Comparison of ENCODE assay signal across 27 mouse cellular contexts in the genomic region with DNA sequence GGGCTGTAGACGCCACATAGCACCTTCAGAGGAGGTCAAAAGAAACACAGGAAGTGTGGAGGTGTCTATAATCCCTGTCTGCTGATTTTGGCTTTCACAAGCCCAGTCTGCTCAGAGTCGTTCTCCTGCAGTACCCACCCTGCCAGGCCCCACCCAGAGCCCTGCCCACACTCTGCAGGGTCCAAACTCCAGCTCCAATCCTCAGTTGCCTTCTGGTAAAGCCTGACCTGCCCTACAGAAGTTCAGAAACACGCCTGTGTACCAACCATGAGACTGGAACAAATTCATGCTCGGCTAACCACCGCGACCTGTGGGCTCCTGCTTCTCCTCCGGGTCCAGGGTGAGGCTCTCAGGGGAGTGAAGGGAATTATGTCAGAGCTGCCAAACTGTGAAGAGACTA. TPM values are rescaled to one million over a fixed set of nuclear protein-coding genes. Genes with fewer than 3 reads are reported as not detected.
DNase-seq lines count a peak whose midpoint lies in the region; ATAC-seq and TF ChIP-seq lines count a peak whose summit lies in the region.
"Had no signal": no experiment of that assay in that cellular context is flagged by ENCODE, and none has a peak within 500 bp of the region (broad histone marks: within the 10 kb centered on the region; RNA-seq: fewer than 3 reads in every experiment).

Ces2h (plus strand) TSS at position 268 of the 400 bp plus-strand sequence.

- peak within 1 kb of the TSS; percentile 85 for H3K27ac ChIP-seq in kidney, adult 2 months (ENCODE audit: insufficient read depth, low read depth, low read length)
- H3K27ac ChIP-seq in small intestine, adult 2 months (ENCODE audit: insufficient read depth, low read depth, low read length), result peak within 1 kb of the TSS; percentile 86
- H3K27ac ChIP-seq in forebrain, embryonic 15.5 days (replicated peaks), result no peak within 1 kb of the TSS
- H3K27ac ChIP-seq: forebrain, embryonic 13.5 days; heart, embryonic 15.5 days; hindbrain, embryonic 10.5 days; hindbrain, postnatal 0 days; left cerebral cortex, adult 2 months; limb, embryonic 10.5 days; liver, embryonic 14.5 days; midbrain, embryonic 13.5 days; neural tube, embryonic 13.5 days had no signal

- H3K4me1 ChIP-seq in kidney, adult 2 months (ENCODE audit: control insufficient read depth, insufficient read depth, low read length), result peaks cover 20% of the 10 kb centered on the region; the same call in 1 of the 2 replicates
- peaks cover 17% of the 10 kb centered on the region; the same call in 1 of the 2 replicates for H3K4me1 ChIP-seq in small intestine, adult 2 months (ENCODE audit: control insufficient read depth, insufficient read depth, insufficient read length, low read length)
- no peaks in the 10 kb centered on the region for H3K4me1 ChIP-seq in forebrain, embryonic 15.5 days
- H3K4me1 ChIP-seq: forebrain, embryonic 13.5 days; heart, embryonic 15.5 days; hindbrain, embryonic 10.5 days; limb, embryonic 10.5 days; midbrain, embryonic 13.5 days; neural tube, embryonic 13.5 days had no signal

- H3K36me3 ChIP-seq in kidney, adult 2 months (ENCODE audit: control insufficient read depth, insufficient read depth, low read length), result no peaks in the 10 kb centered on the region
- H3K36me3 ChIP-seq in small intestine, adult 2 months (ENCODE audit: control insufficient read depth, insufficient read depth, low read length), result no peaks in the 10 kb centered on the region
- H3K36me3 ChIP-seq in forebrain, embryonic 15.5 days, result no peaks in the 10 kb centered on the region
- H3K36me3 ChIP-seq: G1E; heart, embryonic 15.5 days; hindbrain, embryonic 10.5 days; limb, embryonic 10.5 days; midbrain, embryonic 13.5 days; neural tube, embryonic 13.5 days had no signal

- peak; percentile 58 for DNase-seq in heart, adult 11 months
- DNase-seq in heart, postnatal 10 days, result no peak
- peak; percentile 94 for DNase-seq in kidney, adult 2 months
- DNase-seq in kidney, postnatal 14 days, result peak; percentile 81
- no peak for DNase-seq in cerebellum, adult 11-12 months
- DNase-seq in layer of hippocampus, postnatal 36 days, result no peak
- DNase-seq: adrenal gland, postnatal 25 days; cerebellum, adult 18-20 months; gastrocnemius, postnatal 25 days had no signal

- intact Hi-C loops in heart, postnatal 10 days (cut with DNase I), result no loop called here

- H3K9ac ChIP-seq in forebrain, embryonic 15.5 days (replicated peaks), result no peak within 1 kb of the TSS
- H3K9ac ChIP-seq: forebrain, embryonic 13.5 days; heart, embryonic 15.5 days; liver, embryonic 14.5 days; midbrain, embryonic 13.5 days; neural tube, embryonic 13.5 days had no signal

- no peak for ATAC-seq in forebrain, embryonic 15.5 days (replicated peaks)
- ATAC-seq: forebrain, embryonic 13.5 days; hindbrain, postnatal 0 days; lung, postnatal 0 days; midbrain, embryonic 13.5 days had no signal

- no peak for TF ChIP-seq CTCF in kidney, adult 2 months (conservative IDR thresholded peaks at IDR 0.05; ENCODE audit: insufficient read depth, insufficient read length, low read depth, low read length)
- TF ChIP-seq CTCF in small intestine, adult 2 months (IDR thresholded peaks at IDR 0.05; ENCODE audit: extremely low read depth, insufficient read length, insufficient replicate concordance, low read depth, low read length), result no peak

- peak; percentile 16 for TF ChIP-seq POLR2A in kidney, adult 2 months (IDR thresholded peaks at IDR 0.05; ENCODE audit: low read depth, low read length)
- TF ChIP-seq POLR2A in small intestine, adult 2 months (IDR thresholded peaks at IDR 0.05; ENCODE audit: low read depth, low read length), result no peak

- 46% methylated on average over 7 of the region's 7 CpGs for WGBS in kidney, adult 2 months
- WGBS in small intestine, adult 2 months, result 31% methylated on average over 7 of the region's 7 CpGs
- 83% methylated on average over 7 of the region's 7 CpGs for WGBS in forebrain, embryonic 15.5 days

- H3K9me3 ChIP-seq in forebrain, embryonic 15.5 days, result no peaks in the 10 kb centered on the region
- H3K9me3 ChIP-seq: forebrain, embryonic 13.5 days; G1E; heart, embryonic 15.5 days; hindbrain, embryonic 10.5 days; limb, embryonic 10.5 days; midbrain, embryonic 13.5 days; neural tube, embryonic 13.5 days had no signal

- no peaks in the 10 kb centered on the region for H3K27me3 ChIP-seq in kidney, adult 2 months (replicated peaks; ENCODE audit: control insufficient read depth, insufficient read depth, low read length)
- H3K27me3 ChIP-seq in small intestine, adult 2 months (ENCODE audit: control insufficient read depth, insufficient read depth, low read length), result no peaks in the 10 kb centered on the region
- no peaks in the 10 kb centered on the region for H3K27me3 ChIP-seq in forebrain, embryonic 15.5 days
- H3K27me3 ChIP-seq: forebrain, embryonic 13.5 days; heart, embryonic 15.5 days; midbrain, embryonic 13.5 days; neural tube, embryonic 13.5 days had no signal

- H3K4me3 ChIP-seq in kidney, adult 2 months (ENCODE audit: insufficient read depth, low read depth, low read length), result no peak within 1 kb of the TSS
- peak within 1 kb of the TSS; percentile 38; the same call in 1 of the 2 replicates for H3K4me3 ChIP-seq in small intestine, adult 2 months (ENCODE audit: low read depth, low read length)
- no peak within 1 kb of the TSS for H3K4me3 ChIP-seq in forebrain, embryonic 15.5 days
- H3K4me3 ChIP-seq: forebrain, embryonic 13.5 days; heart, embryonic 15.5 days; hindbrain, embryonic 10.5 days; left cerebral cortex, adult 2 months; limb, embryonic 10.5 days; midbrain, embryonic 13.5 days; neural tube, embryonic 13.5 days had no signal

- no peak within 1 kb of the TSS for H3K4me2 ChIP-seq in forebrain, embryonic 15.5 days (replicated peaks)
- H3K4me2 ChIP-seq: forebrain, embryonic 13.5 days; heart, embryonic 15.5 days; midbrain, embryonic 13.5 days; neural tube, embryonic 13.5 days had no signal

RNA-seq across cellular contexts. Expression of gene Ces2h, which starts in this region (rescaled TPM):
- not detected for total RNA-seq in heart, postnatal 10 days (2021)
- 0.48 and 0.53 TPM in 2 replicates for polyA plus RNA-seq in kidney, adult 2 months (2012; rRNA removed)
- 0.24 and 0.43 TPM in 2 replicates for polyA plus RNA-seq in small intestine, adult 2 months (2012; rRNA removed)
- total RNA-seq in layer of hippocampus, postnatal 36 days (2021), result not detected
- not detected in 2 replicates for polyA plus RNA-seq in forebrain, embryonic 15.5 days (2015; fragmentation: Nextera tagmentation; extraction: Ambion mirVana)
- total RNA-seq: adrenal gland, postnatal 25 days; G1E; gastrocnemius, postnatal 25 days; heart, adult 8-10 months; hindbrain, postnatal 0 days; left cerebral cortex, adult 2 months; megakaryocyte progenitor cell, adult 5-6 weeks had no signal
- polyA plus RNA-seq: embryonic facial prominence, embryonic 11.5 days; forebrain, embryonic 13.5 days; G1E; heart, embryonic 15.5 days; hindbrain, embryonic 10.5 days; hindbrain, postnatal 0 days; limb, embryonic 10.5 days; liver, embryonic 14.5 days; lung, postnatal 0 days; midbrain, embryonic 13.5 days; neural tube, embryonic 13.5 days; spleen, adult 2 months; stomach, embryonic 14.5 days had no signal

Comparison
In these comparisons a context has a peak if more than half of its experiments do, and no peak if none do; other contexts are left out.
1. DNase-seq: peak in heart, adult 11 months (single experiment) and kidney, postnatal 14 days (single experiment); none in heart, postnatal 10 days (0 of 2), cerebellum, adult 11-12 months (single experiment) and layer of hippocampus, postnatal 36 days (0 of 2).
2. Peak in DNase-seq and H3K27ac ChIP-seq in kidney, adult 2 months; RNA of the gene not detected or under 1 TPM.